16 mouse cellular contexts compared by ENCODE assay signal in genomic region chr17:83935232-83935631, GRCm38 (mm10).
A peak's percentile ranks its signal among the peaks of the same experiment; 100 is the strongest.
DNase-seq lines count a peak whose midpoint lies in the region; ATAC-seq and TF ChIP-seq lines count a peak whose summit lies in the region.
"Had no signal": no experiment of that assay in that cellular context is flagged by ENCODE, and none has a peak within 500 bp of the region (broad histone marks: within the 10 kb centered on the region; RNA-seq: fewer than 3 reads in every experiment).

No protein-coding gene starts in this region.

- no peaks in the 10 kb centered on the region; the same call in 1 of the 2 replicates for H3K27me3 ChIP-seq in liver, embryonic 12.5 days (replicated peaks)
- H3K27me3 ChIP-seq in liver, embryonic 11.5 days (replicated peaks; ENCODE audit: control insufficient read depth, insufficient read depth, low read length), result no peaks in the 10 kb centered on the region
- no peaks in the 10 kb centered on the region for H3K27me3 ChIP-seq in small intestine, adult 2 months (ENCODE audit: control insufficient read depth, insufficient read depth, low read length)

- WGBS in liver, embryonic 12.5 days (ENCODE audit: insufficient replicate concordance), result 52% methylated on average over 5 of the region's 5 CpGs
- WGBS in liver, embryonic 11.5 days, result 60% methylated on average over 5 of the region's 5 CpGs
- WGBS in small intestine, adult 2 months, result 48% methylated on average over 5 of the region's 5 CpGs

- peaks cover 10% of the 10 kb centered on the region; the same call in 1 of the 2 replicates for H3K4me1 ChIP-seq in liver, embryonic 12.5 days
- peaks cover 12% of the 10 kb centered on the region; the same call in 1 of the 2 replicates for H3K4me1 ChIP-seq in liver, embryonic 11.5 days (replicated peaks; ENCODE audit: control insufficient read depth, insufficient read depth, low read length)
- H3K4me1 ChIP-seq in brown adipose tissue, adult 24 weeks (ENCODE audit: control insufficient read depth, insufficient read depth, insufficient read length, low read length), result peaks cover 38% of the 10 kb centered on the region
- peaks cover 31% of the 10 kb centered on the region for H3K4me1 ChIP-seq in small intestine, adult 2 months (ENCODE audit: control insufficient read depth, insufficient read depth, insufficient read length, low read length)

- no peak for TF ChIP-seq CTCF in small intestine, adult 2 months (IDR thresholded peaks at IDR 0.05; ENCODE audit: extremely low read depth, insufficient read length, insufficient replicate concordance, low read depth, low read length)

- no peaks in the 10 kb centered on the region for H3K9me3 ChIP-seq in liver, embryonic 12.5 days (replicated peaks)
- no peaks in the 10 kb centered on the region for H3K9me3 ChIP-seq in liver, embryonic 11.5 days (ENCODE audit: control insufficient read depth, low read length)

- no peak overlapping the region for H3K4me2 ChIP-seq in liver, embryonic 12.5 days
- no peak overlapping the region for H3K4me2 ChIP-seq in liver, embryonic 11.5 days

- TF ChIP-seq POLR2A in small intestine, adult 2 months (IDR thresholded peaks at IDR 0.05; ENCODE audit: low read depth, low read length), result no peak

- H3K4me3 ChIP-seq in liver, embryonic 12.5 days, result no peak overlapping the region
- H3K4me3 ChIP-seq in liver, embryonic 11.5 days (ENCODE audit: low read depth, low read length), result no peak overlapping the region
- no peak overlapping the region for H3K4me3 ChIP-seq in brown adipose tissue, adult 24 weeks (ENCODE audit: insufficient read depth, low read depth, low read length)
- no peak overlapping the region for H3K4me3 ChIP-seq in small intestine, adult 2 months (ENCODE audit: low read depth, low read length)
- H3K4me3 ChIP-seq: erythroblast, embryonic 14.5 days; heart, adult 2 months had no signal

- no peaks in the 10 kb centered on the region for H3K36me3 ChIP-seq in liver, embryonic 12.5 days
- H3K36me3 ChIP-seq in liver, embryonic 11.5 days (ENCODE audit: control insufficient read depth, insufficient read depth, low read length), result no peaks in the 10 kb centered on the region
- no peaks in the 10 kb centered on the region for H3K36me3 ChIP-seq in small intestine, adult 2 months (ENCODE audit: control insufficient read depth, insufficient read depth, low read length)

- H3K9ac ChIP-seq in liver, embryonic 12.5 days, result no peak overlapping the region
- no peak overlapping the region for H3K9ac ChIP-seq in liver, embryonic 11.5 days (ENCODE audit: low read depth, low read length)
- H3K9ac ChIP-seq: liver, embryonic 14.5 days had no signal

- DNase-seq in liver, embryonic 11.5 days (ENCODE audit: low spot score), result no peak
- DNase-seq in kidney, postnatal 14 days, result peak; percentile 33
- no peak for DNase-seq in c-Kit-positive CD71-positive TER-119-positive erythroid progenitor cells, embryonic 14.5 days (ENCODE audit: low spot score)
- no peak for DNase-seq in right cerebral cortex, adult 18-20 months
- DNase-seq: adrenal gland, postnatal 36 days; cerebellum, adult 18-20 months; heart, adult 2 months; heart, postnatal 14 days; layer of hippocampus, postnatal 36 days; lung, postnatal 4 days had no signal

- H3K27ac ChIP-seq in liver, embryonic 12.5 days, result no peak overlapping the region
- H3K27ac ChIP-seq in liver, embryonic 11.5 days (ENCODE audit: low read depth, low read length), result no peak overlapping the region
- H3K27ac ChIP-seq in brown adipose tissue, adult 24 weeks (replicated peaks; ENCODE audit: low read depth, low read length), result peak overlapping the region; percentile 59
- H3K27ac ChIP-seq in small intestine, adult 2 months (ENCODE audit: insufficient read depth, low read depth, low read length), result peak overlapping the region; percentile 47; the same call in 1 of the 2 replicates
- H3K27ac ChIP-seq: heart, adult 2 months; liver, embryonic 14.5 days had no signal

- ATAC-seq in liver, embryonic 12.5 days, result 0 out of 2 replicates have a peak, but pooled peaks have one; percentile 40
- no peak for ATAC-seq in liver, embryonic 11.5 days (replicated peaks; ENCODE audit: low FRiP score)
- ATAC-seq in monocyte, adult 5-6 weeks (replicated peaks; ENCODE audit: insufficient number of reproducible peaks, low FRiP score, low TSS enrichment, poor library complexity, severe bottlenecking), result no peak

Comparison
In these comparisons a context has a peak if more than half of its experiments do, and no peak if none do; other contexts are left out.
1. H3K27ac ChIP-seq: peak in brown adipose tissue, adult 24 weeks (single experiment) and small intestine, adult 2 months (single experiment); none in liver, embryonic 12.5 days (single experiment) and liver, embryonic 11.5 days (single experiment).